Mouse (Mus musculus): Measurements from ENCODE around the gene Mmp9.

Gene Mmp9

DNA sequence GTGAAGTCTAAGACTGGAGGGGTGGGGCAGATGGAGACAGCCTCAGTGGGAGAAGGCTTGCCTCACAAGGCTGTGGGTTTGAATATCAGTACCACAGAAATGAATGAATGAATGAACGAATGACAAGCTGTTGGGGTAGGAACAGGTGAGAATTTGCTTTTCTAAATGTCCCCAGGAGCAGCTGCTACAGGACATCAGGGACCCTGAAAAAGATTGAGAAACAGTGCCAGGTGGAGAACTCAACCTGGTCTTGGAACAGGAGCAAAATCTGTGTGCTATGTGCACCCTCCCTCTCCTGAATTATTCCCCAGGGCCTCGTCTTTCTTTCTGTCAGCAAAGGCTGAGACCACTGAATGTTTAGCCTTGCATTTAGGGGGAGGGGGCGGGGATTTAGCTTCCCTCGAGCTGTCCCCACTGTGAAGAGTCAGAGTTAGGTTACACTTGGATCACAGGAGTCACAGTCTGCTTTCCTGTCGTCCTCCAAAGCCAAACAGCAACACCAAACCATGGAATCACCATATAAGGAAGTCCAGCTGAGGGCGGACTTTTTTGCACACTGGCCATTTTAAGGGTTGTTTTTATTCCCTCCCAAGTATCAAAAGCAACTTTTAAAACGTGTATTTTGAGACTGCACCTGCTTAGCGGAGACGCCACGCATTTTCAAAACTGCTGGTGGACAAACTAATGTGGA, at the start of gene Mmp9:
Gene Mmp9, plus strand, starts transcription at position 641 of the 691 bp plus-strand sequence.
- no peak for DNase-seq

DNA sequence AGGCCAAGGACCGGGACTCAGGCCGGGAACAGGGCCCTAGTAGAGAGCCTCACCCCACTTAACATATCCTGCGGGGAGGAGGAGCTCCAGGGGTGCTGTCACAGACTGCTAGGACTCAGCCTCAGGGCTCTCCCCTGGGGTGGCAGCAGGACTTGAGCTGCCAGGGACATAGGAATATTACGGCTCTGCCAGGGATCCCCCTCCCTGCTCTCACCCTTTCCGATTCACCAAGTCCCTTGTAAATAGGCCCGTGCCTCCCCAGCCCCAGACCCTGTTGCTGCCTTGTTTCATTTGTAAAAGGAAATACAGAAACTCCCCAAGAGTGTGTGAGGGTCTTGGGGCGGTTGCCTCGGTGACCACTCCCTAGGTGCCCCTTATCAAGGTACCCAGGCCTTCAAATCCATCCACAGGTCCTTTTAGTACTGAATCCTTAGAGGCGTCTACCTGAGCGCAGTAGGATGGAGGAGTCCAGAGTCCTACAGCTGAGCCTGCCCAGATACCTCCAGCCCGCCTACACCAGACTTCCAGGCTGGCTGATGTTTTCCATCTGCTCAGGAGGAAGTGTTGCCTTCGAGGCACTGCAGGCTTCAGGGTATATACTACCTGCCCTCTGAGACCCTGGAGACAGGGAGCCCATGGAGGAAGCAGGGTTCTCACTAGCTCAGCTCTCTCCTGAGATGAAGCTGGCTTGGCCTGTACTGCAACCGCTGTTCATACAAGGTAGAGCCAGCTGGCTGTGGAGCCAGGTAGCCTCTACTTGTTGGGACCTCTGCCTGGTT, 49.3 kb upstream of the Mmp9 start:
- DNase-seq: no peak

DNA sequence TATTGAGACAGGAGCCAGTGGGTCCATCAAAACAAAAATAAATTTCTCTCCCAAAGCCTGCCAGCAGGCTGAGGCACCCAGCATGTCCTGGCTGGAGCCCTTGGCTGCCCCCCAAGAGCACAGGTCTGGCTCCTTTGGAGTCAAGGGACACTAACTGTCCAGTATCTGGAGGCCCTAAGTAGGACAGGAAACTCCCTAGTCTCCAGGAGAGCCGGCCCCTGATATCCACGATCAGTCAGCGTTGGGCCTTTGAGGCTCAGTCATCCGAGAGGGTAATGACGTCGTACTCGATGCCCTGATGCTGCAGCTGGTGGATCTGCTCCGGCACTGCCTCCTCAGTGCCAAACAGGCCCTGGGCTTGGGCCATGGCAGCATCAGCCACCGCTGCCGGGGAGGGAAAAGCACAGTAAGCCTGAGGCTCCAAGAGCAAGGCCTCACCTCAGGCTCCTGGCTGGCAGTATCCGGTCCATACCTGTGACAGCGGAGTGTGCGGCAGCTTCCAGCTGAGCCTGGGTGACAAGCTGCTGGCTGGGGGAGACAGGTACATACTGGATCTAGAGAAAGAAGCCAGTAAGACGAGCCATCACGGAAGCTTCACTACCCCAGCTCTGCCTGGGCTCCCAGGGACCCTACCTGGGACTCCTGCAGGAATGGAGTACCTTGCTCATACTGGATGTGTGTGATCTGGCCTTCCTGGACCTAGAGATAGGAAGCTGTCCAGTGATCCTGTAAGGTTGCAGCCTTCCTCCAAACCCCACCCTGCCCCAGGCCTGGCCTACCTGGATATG, 48.5 kb upstream of the Mmp9 start:
- DNase-seq: peak in 1 of 2 experiments; percentile 50

DNA sequence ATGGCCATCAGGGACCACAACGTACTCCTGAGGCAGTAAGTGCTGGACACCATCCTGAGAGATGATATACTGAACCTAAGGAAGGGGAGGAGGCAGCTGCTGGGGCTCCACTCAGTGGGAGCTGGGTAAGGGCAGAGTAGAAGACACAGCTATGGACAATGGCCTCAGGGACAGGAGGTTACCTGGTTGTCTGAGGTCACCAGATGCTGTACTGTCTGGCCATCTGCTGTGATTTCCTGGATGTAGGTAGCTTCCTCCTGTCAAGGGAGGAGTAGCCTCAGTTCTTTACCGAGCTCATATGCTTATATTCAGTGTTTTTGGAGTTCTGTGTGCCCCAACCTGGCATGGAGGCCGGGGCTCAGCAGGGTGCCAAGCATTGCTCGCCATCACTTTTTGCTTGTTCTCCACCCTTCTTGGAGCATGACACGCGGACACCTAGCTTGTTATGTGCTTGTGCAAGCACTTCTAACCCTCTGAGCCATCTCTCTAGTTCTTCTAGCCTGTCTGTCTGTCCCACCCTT, 47.8 kb upstream of the Mmp9 start:
- DNase-seq: no peak

DNA sequence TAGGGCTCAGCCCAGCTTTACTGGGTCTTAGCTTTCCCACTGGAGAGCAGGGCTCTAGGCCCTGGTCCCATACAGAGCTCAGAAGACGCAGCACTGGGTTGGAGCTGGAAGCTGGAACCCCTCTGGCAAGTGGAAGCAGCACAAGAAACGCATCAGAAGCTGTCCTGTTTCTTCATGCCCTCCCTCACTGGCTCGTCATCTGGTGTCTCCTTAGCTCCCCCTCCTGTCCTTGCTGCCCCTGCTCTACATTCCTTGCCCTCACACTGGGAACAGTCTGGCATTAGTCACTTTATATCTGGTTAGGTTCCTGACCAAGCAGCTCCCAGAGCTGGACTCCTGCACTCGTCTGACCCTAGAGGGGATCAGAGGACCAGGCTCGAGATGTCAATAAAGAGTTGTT, 46.5 kb upstream of the Mmp9 start:
- no peak for DNase-seq

DNA sequence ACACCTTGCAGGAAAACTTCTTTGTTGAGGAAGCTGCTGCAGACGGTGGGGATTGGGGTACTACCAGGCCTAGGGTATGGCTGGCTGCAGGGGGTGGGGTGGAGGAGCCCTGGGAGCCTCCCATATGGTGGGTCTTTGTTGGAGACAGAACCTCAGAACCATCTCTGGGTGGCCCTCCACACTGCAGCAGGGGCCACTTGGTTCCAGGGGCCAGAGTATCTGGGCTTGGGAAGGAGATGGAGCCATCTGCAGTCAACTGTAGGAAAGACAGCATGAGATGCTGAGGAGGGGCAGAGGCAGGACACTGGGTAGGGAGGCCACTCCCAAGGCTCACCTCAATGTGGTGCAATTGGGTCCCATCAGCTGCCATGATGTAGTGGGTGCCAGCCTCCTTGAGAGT, 45.9 kb upstream of the Mmp9 start:
- no peak for DNase-seq

DNA sequence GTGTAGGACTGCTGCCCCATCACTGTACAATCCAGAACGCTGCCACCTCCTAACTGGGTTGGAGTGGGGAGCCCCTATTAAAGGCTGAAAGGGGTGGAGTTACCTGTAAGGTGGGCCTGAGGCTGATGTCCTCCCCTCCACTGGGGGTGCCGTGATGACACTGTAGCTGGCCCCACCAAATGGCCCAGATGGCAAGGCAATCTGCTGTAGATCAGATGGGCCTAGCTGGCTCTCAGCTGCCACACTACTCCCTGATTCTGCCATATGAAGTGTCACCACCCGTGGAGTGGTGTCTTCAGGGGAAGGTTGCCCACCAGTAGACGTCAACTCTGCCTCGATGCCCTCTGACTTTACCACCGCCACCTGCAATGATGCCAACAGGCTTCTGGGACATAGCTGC, 44.7 kb upstream of the Mmp9 start:
- DNase-seq: peak in 1 of 2 experiments; percentile 41

DNA sequence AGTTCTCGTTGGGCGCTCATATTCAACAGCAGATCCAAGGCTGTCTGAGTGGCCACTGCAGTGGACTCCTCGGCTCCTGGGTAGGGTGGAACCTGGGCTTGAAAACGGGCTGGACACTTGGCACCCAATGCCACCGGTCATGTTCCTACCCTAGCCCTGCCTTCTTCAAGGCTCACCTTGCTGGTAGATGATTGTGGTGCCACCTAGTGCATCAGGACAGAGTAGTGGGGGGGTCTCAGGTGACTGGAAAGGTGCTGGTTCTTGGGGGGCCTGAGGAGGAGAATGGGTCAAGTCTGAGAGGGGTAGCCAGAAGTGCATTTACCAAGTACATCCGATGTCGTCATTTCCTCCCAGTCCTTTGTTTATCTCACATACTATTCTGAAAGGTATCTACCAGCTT, 42.6 kb upstream of the Mmp9 start:
- DNase-seq: peak; percentile 36 to 40

DNA sequence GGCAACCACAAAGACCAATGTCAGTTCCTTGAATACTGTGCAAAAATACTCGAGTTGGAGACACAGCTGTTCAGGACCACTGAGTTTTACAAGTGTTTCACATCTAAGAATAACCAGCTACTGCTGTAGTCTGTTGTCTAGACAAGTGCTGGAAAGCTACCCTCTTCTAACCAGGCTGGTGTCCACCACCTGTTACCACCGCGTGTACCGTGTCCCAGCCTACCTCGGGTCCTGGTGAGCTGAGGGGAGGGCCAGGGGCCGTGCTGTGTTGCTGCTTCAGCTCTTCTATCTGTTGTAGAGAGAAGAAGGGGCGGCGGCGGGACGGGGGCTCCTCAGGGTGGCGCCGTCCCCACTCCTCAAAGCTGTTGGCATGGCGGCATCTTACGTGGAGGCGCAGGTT, 41.5 kb upstream of the Mmp9 start:
- DNase-seq: peak in 1 of 2 experiments; percentile 37

DNA sequence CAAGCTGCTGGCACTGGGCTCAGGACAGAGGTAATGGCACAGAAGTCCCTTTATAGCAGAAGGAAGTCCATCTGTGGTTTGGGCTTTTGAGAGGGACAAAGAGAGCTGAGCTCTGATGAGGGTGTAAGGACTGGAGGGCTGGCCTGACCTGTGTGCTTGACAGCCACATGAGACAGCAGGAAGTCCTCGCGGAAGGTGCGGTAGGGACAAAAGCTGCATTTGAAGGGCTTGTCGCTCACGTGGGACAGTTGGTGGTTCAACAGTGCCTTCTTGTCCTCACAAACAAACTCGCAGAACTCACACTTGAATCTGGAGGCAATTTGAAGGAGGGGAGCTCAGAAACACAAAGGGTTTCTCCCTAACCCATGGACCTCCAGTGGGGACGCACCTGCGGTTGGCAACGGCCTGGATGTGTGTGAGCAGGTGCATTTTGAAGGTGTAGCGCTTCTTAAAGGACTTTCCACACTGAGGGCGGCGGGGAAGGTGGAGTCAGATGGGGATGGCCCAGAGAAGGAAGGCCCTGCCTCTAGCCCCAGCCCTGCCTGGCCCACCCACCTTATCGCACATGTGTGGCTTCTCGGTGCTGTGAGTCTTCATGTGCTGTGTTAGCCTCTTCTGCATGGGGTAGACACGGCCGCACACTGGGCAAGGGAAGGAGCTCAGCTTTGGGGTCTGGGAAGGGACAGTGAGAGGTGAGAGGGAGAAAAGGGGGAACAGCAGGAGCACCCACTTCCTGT, 40.7 kb upstream of the Mmp9 start:
- peak in 1 of 2 experiments; percentile 36 for DNase-seq

DNA sequence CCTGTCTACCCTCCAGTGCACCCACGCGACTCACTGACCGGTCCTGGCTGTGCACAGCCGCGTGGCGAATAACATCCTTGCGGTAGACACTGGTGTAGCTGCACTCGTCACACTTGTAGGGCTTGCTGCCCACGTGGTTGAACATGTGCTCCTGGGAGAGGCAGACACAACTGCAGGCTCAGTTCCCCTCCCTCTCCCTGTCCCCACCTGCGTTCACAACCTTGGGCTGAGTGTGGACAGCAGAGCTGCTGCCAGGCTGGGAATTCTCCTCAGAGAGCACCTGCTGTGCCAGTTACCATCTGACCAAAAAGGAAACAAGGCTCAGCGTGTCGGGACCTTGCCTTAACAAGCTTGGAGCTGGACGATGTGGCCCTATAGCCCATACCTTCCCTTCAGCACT, 39.2 kb upstream of the Mmp9 start:
- DNase-seq: no peak

DNA sequence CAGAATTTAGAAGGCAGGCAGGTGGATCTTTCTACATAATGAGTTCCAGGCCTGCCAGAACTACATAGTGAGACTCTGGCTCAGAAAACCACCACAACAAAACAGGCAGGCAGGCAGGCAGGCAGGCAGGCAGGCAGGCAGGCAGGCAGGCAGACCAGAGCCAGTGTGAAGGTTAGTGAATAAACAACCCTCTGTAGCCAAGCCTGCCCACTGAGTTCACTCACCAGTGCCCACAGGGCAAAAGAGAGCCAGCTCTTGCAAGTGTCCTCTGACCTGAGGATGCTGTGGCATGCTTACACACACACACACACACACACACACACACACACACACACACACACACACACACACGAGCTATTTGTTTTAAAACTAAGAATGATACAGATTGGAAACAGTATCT, 37.1 kb upstream of the Mmp9 start:
- DNase-seq: peak in 1 of 2 experiments; percentile 64

DNA sequence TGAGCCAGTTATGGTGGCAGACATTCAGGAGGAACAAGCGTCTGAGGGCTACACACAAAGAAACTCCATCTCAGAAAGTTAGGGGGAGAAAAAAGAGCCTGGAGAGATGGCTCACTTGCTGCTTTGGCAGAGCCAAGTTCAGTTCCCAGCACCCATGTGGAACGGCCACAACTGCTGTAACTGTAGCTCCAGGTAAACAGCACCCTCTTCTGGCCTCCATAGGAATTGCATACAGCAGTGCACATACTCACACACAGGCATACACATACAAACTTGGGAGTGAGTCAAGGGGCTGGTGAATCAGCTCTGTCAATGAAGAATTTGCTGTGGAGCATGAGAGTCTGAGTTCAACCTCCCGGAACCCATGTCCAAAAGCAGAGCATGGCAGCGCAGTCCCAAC, 34.5 kb upstream of the Mmp9 start:
- no peak for DNase-seq

DNA sequence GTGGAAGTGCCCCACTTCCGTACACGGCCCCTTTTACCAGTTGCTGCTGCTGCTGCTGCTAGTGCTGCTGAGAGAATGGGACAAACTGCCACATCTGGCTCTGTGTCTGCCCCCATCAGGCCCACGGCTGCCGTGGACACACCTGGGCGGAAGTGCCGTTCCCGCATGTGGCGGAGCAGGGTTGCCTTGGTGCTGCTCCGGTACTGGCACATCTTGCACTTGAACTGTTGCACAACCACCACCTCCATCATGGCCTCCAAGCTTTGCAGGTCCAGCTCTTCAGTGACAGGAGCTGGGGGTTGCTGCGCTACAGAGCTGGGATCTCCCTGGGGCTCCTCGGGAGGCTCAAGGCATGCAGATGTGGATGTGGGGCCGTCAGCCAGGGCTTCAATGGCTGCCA, 33.1 kb upstream of the Mmp9 start:
- no peak for DNase-seq

DNA sequence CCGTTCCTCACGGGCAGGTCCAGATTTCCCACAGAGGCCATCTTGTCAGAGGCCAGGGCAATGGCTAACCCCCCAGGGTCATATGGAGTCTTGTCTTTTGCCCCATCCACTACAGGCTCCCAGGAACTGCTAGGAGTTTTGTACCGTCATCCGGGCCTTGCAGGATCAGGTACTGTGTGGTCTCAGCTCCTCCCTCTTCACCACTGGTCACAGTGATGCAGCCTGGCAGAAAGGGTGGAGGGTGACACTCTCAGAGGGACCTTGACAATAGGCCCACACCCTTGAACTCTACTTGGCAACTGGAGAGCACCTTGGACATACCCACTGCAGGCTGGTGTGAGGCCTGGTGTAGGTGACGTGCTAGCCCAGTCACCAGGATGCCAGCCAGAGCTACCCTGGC, 32.6 kb upstream of the Mmp9 start:
- DNase-seq: peak in 1 of 2 experiments; percentile 40

DNA sequence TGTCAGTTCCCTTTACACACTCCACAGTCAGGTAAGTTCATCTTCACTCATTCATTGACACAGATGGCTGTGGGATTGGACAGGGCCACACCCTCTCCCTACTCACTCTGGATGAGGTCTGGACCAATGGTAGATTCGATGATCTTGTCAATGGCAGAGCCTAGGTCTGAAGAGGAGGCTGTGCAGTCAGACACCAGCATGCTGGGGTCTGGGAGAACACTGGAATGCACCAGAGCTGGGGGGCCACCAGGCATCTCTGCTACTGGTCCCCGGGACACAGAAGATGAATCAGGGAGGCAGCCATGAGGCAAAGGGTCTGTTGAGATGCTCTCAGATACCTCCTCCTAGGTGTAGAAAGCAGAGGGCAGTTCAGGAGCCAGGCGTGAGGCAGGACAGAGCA, 31.5 kb upstream of the Mmp9 start:
- DNase-seq: no peak

DNA sequence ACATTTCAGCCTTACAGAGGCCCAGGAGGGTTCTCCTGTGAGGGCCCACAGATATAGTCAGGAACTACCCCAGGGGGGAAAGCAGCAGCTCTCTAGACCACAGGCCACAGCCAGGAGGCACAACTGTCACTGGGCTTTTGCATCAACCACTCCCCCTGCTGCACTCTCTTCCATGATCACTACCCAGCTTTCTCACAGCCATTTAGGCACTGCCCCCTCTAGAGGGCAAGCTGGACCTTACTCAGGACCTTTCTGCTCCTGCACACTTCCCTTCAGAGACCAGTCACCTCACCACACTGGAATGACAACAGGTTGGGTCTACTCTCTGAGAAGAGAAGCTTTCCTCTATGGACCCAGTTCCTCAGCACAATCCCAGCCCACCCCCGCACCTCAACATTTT, 31.0 kb upstream of the Mmp9 start:
- peak; percentile 63 to 76 for DNase-seq

DNA sequence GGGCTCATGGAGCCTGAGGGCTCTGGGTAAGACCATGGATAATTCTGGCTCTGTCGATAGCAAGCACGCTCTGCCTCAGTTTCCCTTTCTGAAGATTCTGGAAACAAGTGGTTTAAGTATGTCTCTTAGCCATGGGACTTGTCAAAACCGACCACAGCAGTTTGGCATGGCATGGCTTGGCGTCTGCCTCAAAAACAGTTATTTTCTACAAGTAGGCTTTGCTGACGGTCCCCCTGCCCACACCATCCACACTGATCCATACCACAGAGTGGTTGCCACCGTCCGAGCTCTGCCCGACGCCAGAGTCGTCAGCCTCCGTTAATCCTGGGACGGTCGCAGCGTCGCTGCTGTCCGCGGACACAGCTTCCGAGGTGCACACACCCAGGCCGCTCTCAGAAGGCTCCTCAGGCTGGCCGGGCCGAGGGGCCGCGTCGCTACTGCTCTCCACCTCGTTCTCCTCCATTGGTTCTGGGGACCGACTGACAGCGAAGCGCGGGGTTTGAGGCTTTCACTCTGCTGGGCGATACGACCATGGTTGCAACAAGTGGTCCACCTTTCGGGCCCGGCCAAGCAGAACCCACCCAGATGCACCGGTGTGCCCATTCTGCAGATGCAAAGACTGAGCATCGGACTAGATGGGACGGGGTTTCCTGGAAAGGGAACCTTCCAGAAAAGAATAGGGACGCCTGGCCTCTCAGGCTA, 30.1 kb upstream of the Mmp9 start:
- no peak for DNase-seq

DNA sequence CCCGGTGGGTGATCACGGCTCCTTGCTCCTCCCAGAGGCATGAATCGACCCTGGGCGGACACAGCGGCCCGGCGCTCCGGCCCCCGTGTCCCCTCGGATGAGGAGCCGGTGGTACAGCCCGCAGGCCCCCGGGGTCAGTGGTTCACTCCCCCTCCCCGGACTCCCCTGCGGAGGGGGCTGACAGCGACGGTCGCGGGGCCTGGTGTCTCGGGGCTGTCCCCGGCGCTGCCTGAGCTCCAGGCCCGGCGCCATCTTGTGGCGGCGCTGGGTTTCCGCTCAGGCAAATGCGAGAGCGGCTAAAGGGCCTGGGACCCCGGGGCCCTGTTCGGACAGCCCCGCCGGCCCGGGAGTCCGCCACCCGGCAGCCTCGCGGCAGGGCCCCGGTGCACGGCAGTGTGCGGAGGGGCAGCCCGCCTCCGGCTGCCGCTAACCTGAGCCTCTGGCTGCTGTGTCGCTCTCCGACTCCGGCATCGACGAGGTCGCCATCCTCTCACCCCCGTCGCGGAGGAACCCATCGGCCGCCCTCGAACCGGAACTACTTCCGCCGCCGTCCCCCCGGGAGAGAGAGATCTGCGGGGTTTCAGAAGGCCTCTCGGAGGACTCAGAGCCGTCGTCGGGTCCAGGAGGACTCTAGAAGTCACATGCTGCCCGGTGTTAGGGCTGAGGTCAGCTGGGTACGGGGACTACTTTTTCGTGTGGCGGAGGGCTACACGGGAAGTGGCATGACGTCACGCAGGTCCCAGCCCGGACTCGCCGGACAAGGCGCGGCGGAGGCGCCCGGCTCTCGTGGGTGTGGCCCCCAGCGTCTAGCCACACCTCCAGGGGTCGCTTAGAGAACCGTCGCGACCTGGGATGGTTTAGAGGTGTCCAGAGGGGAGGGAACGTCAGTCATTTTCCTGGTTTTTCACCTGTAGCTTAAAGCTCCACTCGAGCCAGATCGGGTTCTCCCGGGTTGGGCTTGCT, 29.2 kb upstream of the Mmp9 start, which contains the start of gene Zfp335:
Gene Zfp335, minus strand, starts transcription at position 672 of the 963 bp plus-strand sequence.
- peak; percentile 92 to 97 for DNase-seq

DNA sequence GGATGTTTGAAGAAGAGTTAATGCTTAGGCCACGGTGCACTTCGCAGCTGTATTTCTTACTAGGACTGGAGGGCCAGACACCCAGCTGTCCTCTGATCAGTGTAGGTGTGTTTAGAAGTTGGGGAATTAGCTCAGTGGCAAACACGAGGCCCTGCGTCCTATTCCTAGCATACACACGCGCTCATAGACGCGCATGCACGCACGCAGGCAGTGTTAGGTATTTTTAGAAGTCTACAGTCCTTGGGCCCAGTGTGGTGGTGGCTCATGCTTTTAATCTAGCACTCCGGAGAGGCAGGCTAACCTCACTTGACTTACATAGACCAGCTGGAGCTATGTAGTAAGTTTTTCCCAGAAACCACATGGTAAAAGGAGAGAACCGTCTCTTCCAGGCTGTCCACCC, 28.4 kb upstream of the Mmp9 start:
- DNase-seq: peak in 1 of 2 experiments; percentile 49
